Mouse (Mus musculus) G1E (cell line): ENCODE measurements around the gene Pex10. TPM values are rescaled to one million over a fixed set of nuclear protein-coding genes. Genes with fewer than 3 reads are reported as not detected.

Experiments
- ATAC-seq: 2 replicates; pipeline ENCODE4 v1.8.0; 2016; ENCODE audit warnings: mild to moderate bottlenecking; ENCODE audit not compliant: insufficient number of reproducible peaks, poor library complexity, low FRiP score, severe bottlenecking; ENCODE audit errors: extremely low read depth
- DNase-seq: peaks from one replicate; pipeline ENCODE4 v3.0.0; 2012; ENCODE audit warnings: low spot score
- H3K27me3 ChIP-seq: 2 replicates; pipeline ENCODE4 v1.6.1; 2012; ENCODE audit warnings: mild to moderate bottlenecking, low read length, inconsistent platforms; ENCODE audit not compliant: insufficient read depth
- H3K36me3 ChIP-seq: replicated peaks from 2 replicates; pipeline ENCODE3; 2012; ENCODE audit warnings: mild to moderate bottlenecking, inconsistent platforms
- H3K4me1 ChIP-seq: 2 replicates; pipeline ENCODE4 v1.6.1; 2012; ENCODE audit warnings: low read depth, low read length, inconsistent platforms, mixed read lengths; ENCODE audit not compliant: insufficient read depth
- H3K4me3 ChIP-seq: 2 replicates; pipeline ENCODE4 v1.5.1; 2012; ENCODE audit warnings: low read depth, mild to moderate bottlenecking, inconsistent platforms, low read length, moderate library complexity, mixed read lengths
- H3K9me3 ChIP-seq: replicated peaks from 2 replicates; pipeline ENCODE4 v1.6.1; 2012; ENCODE audit warnings: inconsistent platforms
- CTCF ChIP-seq: IDR thresholded peaks from 2 replicates; pipeline ENCODE4 v1.5.1; 2012; ENCODE audit warnings: low read depth, low read length, inconsistent platforms, mixed read lengths
- GATA1 ChIP-seq: IDR thresholded peaks from 2 replicates; pipeline ENCODE4 v1.6.1; 2012; ENCODE audit warnings: borderline replicate concordance, low read length, inconsistent platforms, mixed read lengths
- GATA2 ChIP-seq: IDR thresholded peaks from 2 replicates; pipeline ENCODE4 v1.6.1; 2012; ENCODE audit warnings: low read depth, low read length, inconsistent platforms, borderline replicate concordance
- POLR2AphosphoS5 ChIP-seq: IDR thresholded peaks from 2 replicates; pipeline ENCODE4 v1.6.1; 2012; ENCODE audit warnings: low read depth, low read length, inconsistent platforms; ENCODE audit not compliant: insufficient replicate concordance
- TAL1 ChIP-seq: conservative IDR thresholded peaks from 2 replicates; pipeline ENCODE4 v1.6.1; 2012; ENCODE audit warnings: low read depth, low read length, inconsistent platforms, mixed read lengths
- polyA plus RNA-seq: library from polyadenylated mRNA; stranded (reverse); fragments of >175 nt; gene quantifications from 2 replicates; pipeline ENCODE4 v1.2.3, GENCODE M21; 2012
- total RNA-seq, 2 experiments: library from RNA; stranded (forward) in 1 of 2; stranded (reverse) in 1 of 2; fragments of 200-1000 nt in 1 of 2; fragments of >200 nt in 1 of 2; fragmentation: Nextera tagmentation in 1 of 2; gene quantifications; 2 replicates each; pipeline ENCODE4 v1.2.3; 2014 to 2017

Pex10 gene
- total and polyA plus RNA-seq, 3 experiments, result 15.9 to 30.3 (median 23.4) TPM

DNA sequence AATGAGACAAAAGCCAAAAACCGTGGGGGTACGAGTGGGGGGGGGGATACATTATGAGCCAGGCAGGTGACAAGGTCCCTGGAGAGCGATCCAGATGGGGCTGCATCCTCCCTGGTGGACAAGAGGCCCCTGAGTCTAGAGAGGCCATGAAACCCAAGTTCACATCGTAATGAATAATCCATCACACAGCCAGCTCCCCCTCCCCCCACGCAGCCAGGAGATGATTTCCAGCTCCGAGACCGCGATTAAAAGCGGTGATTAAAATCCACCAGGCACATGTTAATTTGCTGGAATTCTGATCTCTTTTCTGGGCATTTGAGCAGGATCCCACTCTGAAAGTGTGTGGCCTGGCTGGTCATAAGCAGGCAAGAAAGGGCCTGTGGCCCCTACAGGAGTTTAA is 46.0 kb upstream of the Pex10 start:
- DNase-seq (no peak), ATAC-seq (no peak)
- no peaks in the 10 kb centered on the region for H3K9me3 ChIP-seq
- H3K4me3 ChIP-seq, result no peak overlapping the region
- H3K36me3 ChIP-seq, result no peaks in the 10 kb centered on the region
- H3K4me1 ChIP-seq, result no peaks in the 10 kb centered on the region; the same call in 1 of the 2 replicates
- peaks cover 10% of the 10 kb centered on the region; the same call in 1 of the 2 replicates for H3K27me3 ChIP-seq
- TF ChIP-seq POLR2AphosphoS5 (no peak), TAL1 (no peak), GATA1 (no peak), CTCF (no peak), GATA2 (no peak)

DNA sequence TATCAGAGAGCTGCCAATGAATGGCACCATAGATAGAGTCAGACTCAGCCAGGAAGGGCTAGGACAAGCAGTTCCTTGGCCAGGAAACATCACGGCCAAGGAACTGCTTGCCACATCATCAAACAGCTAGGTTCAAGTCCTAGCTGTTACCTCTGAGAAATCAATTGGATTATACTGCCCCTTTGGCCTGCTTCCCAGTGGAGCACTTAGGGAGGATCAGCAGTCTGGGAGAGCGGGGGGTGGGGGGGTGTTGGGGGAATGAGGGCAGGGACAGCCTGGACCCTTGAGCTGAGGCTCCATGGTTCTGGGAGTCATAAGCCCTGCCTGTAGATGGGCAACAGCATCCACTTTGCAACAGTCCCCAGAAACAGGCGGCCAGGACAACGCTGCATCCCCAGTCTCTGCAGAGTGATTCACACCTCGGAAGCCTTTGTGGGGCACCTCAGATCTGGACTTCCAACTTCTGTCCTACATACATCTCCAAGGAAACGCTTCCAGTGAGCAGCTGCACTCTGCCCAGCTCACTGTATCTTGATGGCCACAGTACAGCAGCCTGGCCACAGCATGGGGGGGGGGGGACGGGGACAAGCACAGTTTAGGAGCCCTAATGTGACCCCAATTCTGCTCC is 44.5 kb upstream of the Pex10 start:
- TF ChIP-seq GATA1, result no peak
- TF ChIP-seq TAL1, result no peak
- no peak for TF ChIP-seq GATA2
- no peak for TF ChIP-seq POLR2AphosphoS5
- no peak for TF ChIP-seq CTCF
- Histone ChIP-seq H3K4me3 (no peak overlapping the region), H3K9me3 (peaks cover 8% of the 10 kb centered on the region), H3K36me3 (no peaks in the 10 kb centered on the region), H3K27me3 (peaks cover 10% of the 10 kb centered on the region), H3K4me1 (no peaks in the 10 kb centered on the region; the same call in 1 of the 2 replicates)
- DNase-seq, result no peak
- ATAC-seq, result no peak

DNA sequence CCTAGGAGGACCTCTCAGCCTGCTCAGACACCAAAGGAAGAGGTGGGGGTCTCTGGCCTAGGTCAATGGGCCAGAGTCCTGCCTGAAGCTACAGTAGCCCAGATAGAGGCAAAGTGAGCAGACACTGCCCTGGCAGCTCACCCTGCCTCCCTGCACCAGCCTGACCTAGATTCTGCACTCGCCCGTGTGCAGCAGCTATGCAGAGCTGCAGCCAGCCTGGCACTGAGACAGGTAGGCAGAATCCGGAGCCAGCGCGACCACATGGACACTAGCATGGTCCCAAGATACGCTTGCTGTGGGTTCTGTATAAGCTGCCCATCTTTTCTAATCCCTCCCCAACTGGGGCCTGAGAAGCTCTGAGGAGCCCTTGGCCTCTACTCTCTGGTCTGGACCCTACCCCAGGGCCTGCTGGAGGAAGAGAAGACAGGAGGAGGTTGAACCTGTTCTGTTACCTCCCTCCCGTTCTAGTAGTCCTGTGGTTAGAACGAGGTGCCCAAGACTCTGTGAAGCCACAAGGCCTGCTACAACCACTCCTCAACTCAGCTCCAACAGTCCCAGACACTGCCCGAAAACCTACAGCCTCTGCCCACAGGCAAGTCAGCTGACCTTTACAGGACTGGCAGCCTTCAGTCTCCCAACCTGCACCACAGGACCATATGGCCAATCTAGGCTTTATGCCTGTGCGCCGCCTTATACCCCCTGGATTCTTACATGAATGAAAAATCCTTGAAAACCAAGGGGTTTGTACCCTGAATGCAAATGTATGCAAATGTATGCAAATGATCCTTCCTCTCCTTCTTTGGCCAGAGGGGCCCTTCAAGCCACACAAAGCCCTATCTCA is 42.4 kb upstream of the Pex10 start:
- Histone ChIP-seq H3K27me3 (peaks cover 11% of the 10 kb centered on the region), H3K4me1 (no peaks in the 10 kb centered on the region), H3K36me3 (no peaks in the 10 kb centered on the region), H3K9me3 (peaks cover 15% of the 10 kb centered on the region), H3K4me3 (no peak overlapping the region)
- ATAC-seq (no peak), DNase-seq (no peak)
- TF ChIP-seq GATA2 (no peak), GATA1 (no peak), POLR2AphosphoS5 (no peak), TAL1 (no peak), CTCF (no peak)

DNA sequence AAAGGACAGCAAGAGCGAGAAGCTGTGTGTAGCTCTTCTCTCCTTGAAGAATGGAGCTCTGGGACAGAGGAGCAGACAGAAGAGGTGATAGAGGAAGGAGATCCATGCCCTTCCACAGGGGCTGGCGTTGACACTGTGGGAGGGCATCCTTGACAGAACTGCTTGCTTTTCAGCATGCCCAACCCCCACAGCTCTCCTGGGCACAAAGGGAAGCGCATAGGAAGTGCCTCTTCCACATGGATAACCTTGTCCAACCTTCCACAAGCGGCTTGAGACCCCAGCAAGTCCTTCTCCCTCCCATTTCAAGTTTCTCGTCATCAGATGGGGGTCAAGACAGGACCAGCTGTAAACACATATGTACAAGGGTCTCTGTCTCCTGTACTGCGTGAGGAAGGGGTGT is 33.7 kb upstream of the Pex10 start:
- H3K4me3 ChIP-seq, result no peak overlapping the region
- H3K4me1 ChIP-seq, result no peaks in the 10 kb centered on the region
- peaks cover 44% of the 10 kb centered on the region for H3K27me3 ChIP-seq
- no peak for DNase-seq
- no peaks in the 10 kb centered on the region for H3K36me3 ChIP-seq
- ATAC-seq, result no peak
- TF ChIP-seq GATA2, result no peak
- no peak for TF ChIP-seq CTCF
- no peaks in the 10 kb centered on the region for H3K9me3 ChIP-seq

DNA sequence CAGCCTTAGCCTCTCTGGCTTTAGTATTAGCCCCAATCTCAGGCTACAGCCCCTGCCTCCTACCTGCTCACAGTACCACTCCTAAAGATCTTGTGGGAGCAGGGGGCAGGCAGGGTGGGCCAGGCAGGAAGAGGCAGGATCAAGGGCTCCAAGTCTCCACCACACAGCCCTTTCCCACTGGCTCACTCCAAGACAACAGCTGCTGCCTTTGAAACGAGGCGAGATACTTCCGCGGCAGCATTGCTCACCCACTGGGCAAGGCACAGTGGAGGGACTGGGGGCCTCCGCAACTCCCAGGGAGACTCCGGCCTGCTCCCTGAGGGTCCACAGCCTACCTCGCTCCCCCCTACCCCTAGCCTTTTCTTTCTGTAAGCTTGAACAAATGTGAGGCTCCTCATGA is 32.6 kb upstream of the Pex10 start:
- ATAC-seq, result no peak
- H3K27me3 ChIP-seq, result peaks cover 39% of the 10 kb centered on the region
- no peak overlapping the region for H3K4me3 ChIP-seq
- H3K36me3 ChIP-seq, result no peaks in the 10 kb centered on the region
- DNase-seq, result no peak
- H3K4me1 ChIP-seq, result no peaks in the 10 kb centered on the region
- TF ChIP-seq CTCF (no peak), TAL1 (no peak), GATA1 (no peak), POLR2AphosphoS5 (no peak), GATA2 (no peak)
- no peaks in the 10 kb centered on the region for H3K9me3 ChIP-seq

DNA sequence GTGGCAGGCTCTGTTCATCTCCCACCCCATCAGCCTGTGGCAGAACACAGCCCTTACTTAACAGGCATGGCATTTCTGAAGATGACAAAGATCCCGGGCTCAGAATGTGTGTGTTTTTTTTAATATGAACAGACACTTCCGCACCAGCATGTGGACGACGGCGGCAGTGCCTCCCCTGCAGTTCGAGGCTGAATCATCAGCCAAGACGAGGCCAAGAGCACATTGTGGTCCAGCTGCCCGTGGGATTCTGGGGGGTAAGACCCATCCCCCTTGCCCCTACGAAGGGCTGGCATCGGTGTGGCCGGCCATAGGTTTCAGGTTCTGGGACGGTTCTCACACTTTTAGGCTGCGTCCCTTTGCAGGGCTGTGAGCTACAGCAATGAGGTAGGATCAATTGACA is 32.0 kb upstream of the Pex10 start:
- TF ChIP-seq TAL1 (no peak), CTCF (no peak), GATA2 (no peak), POLR2AphosphoS5 (no peak), GATA1 (no peak)
- Histone ChIP-seq H3K36me3 (no peaks in the 10 kb centered on the region), H3K4me3 (no peak overlapping the region), H3K9me3 (no peaks in the 10 kb centered on the region), H3K4me1 (no peaks in the 10 kb centered on the region), H3K27me3 (peaks cover 37% of the 10 kb centered on the region)
- ATAC-seq, result no peak
- DNase-seq, result no peak
